Mouse (Mus musculus) intestine, embryonic 14.5 days (tissue): Measurements from ENCODE around the gene Ambra1. TPM values are rescaled to one million over a fixed set of nuclear protein-coding genes. Genes with fewer than 3 reads are reported as not detected.

ENCODE experiments used
- ATAC-seq: fragments of 200-750 bp; cut with Nextera tagmentation; replicated peaks from 2 replicates; pipeline ENCODE4 v1.8.0; 2017; ENCODE audit warnings: low read depth, moderate number of reproducible peaks, moderate TSS enrichment, moderate library complexity; ENCODE audit not compliant: low FRiP score, low TSS enrichment
- DNase-seq: peaks from one replicate; pipeline ENCODE4 v3.0.0-alpha.2; 2018; ENCODE audit warnings: low spot score
- H3K27ac ChIP-seq: fragments of 300-500 bp; sonication (generic); 2 replicates; pipeline ENCODE4 v1.5.1; 2014; ENCODE audit warnings: low read depth, mild to moderate bottlenecking, control low read depth
- H3K27me3 ChIP-seq: fragments of 300-500 bp; sonication (generic); replicated peaks from 2 replicates; pipeline ENCODE4 v1.6.1; 2014; ENCODE audit warnings: low read length, control low read depth; ENCODE audit not compliant: control insufficient read depth, insufficient read depth
- H3K36me3 ChIP-seq: fragments of 300-500 bp; sonication (generic); 2 replicates; pipeline ENCODE4 v1.6.1; 2014; ENCODE audit warnings: low read length, control low read depth; ENCODE audit not compliant: control insufficient read depth, insufficient read depth
- H3K4me1 ChIP-seq: fragments of 300-500 bp; sonication (generic); replicated peaks from 2 replicates; pipeline ENCODE4 v1.6.1; 2014; ENCODE audit warnings: low read length, control low read depth, mixed read lengths; ENCODE audit not compliant: control insufficient read depth, insufficient read depth
- H3K4me2 ChIP-seq: fragments of 300-500 bp; sonication (generic); 2 replicates; pipeline ENCODE4 v1.6.1; 2014; ENCODE audit warnings: low read length
- H3K4me3 ChIP-seq: fragments of 300-500 bp; sonication (generic); 2 replicates; pipeline ENCODE4 v1.5.1; 2014; ENCODE audit warnings: low read depth, low read length, control low read depth, mixed read lengths
- H3K9ac ChIP-seq: fragments of 300-500 bp; sonication (generic); 2 replicates; pipeline ENCODE4 v1.6.1; 2014; ENCODE audit warnings: mild to moderate bottlenecking, low read length
- H3K9me3 ChIP-seq: fragments of 300-500 bp; sonication (generic); 2 replicates; pipeline ENCODE4 v1.6.1; 2016; ENCODE audit warnings: low read length, control low read depth; ENCODE audit not compliant: control insufficient read depth
- WGBS: fragments of 180-500 bp; shearing (Covaris S2); extraction: QIAGEN DNeasy Blood & Tissue Kit; methylation state at CpG from one replicate; pipeline ENCODE4 v1.1.7; 2014; 5-methylcytosine and 5-hydroxymethylcytosine counted together
- polyA plus RNA-seq: library from polyadenylated mRNA; unstranded; fragments of >200 nt; fragmentation: Nextera tagmentation; extraction: Ambion mirVana; gene quantifications from 2 replicates; pipeline ENCODE4 v1.2.1, GENCODE M21; 2014

Ambra1 gene
- 15.7 and 15.9 TPM in 2 replicates for polyA plus RNA-seq

DNA sequence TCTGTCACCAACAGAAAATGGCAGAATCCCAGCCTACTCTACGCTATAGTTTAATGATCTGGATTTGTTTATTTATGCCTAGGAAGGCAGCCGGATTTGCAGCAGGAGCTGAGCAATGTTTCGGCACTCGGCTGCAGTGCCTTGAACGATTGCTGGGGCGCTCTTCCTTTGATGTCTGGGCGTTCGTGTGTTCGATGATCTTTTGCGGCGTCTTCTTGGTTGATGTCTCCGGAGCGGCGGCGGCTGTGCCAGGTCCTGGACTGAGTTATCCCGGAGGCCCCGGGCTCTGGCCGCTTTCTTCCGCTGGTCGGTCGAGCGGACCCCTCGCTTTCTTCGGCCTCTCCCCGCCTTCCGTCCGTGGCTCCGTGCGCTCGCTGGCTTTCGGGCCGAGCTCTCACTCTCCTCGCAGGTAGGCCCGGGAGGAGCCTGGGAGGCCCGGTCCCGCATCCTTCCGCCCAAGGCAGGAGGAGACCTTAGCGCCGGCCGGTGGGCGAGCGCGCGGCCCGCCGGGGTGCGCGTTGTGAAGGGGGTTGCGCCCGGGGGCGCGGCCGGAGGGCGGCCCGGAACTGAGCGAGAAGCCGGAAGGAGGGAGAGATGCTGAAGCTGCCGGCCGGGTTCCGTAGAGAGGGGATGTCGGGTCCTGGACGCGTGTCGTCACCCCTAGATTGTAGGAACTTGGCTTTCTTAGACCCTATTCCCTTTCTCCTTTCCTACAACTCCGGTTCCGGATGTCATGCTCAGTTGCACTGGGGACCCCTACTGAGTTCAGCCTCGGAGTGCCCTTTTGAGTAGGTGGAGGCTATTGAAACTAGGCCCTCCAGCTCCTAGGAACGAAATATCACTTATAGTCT is at the start of gene Ambra1:
TSS of gene Ambra1 (plus strand) at position 164 of the 851 bp plus-strand sequence.
- no peaks in the 10 kb centered on the region for H3K9me3 ChIP-seq
- WGBS: under 1% methylated on average over 68 of the region's 68 CpGs
- DNase-seq (peak; percentile 90), ATAC-seq (peak; percentile 91)
- H3K4me1 ChIP-seq: peaks cover 2% of the 10 kb centered on the region; the same call in 1 of the 2 replicates
- no peaks in the 10 kb centered on the region for H3K27me3 ChIP-seq
- H3K4me3 ChIP-seq: peak within 1 kb of the TSS; percentile 86
- peak within 1 kb of the TSS; percentile 78 for H3K4me2 ChIP-seq
- H3K27ac ChIP-seq: peak within 1 kb of the TSS; percentile 93
- H3K36me3 ChIP-seq: no peaks in the 10 kb centered on the region
- H3K9ac ChIP-seq: peak within 1 kb of the TSS; percentile 91

DNA sequence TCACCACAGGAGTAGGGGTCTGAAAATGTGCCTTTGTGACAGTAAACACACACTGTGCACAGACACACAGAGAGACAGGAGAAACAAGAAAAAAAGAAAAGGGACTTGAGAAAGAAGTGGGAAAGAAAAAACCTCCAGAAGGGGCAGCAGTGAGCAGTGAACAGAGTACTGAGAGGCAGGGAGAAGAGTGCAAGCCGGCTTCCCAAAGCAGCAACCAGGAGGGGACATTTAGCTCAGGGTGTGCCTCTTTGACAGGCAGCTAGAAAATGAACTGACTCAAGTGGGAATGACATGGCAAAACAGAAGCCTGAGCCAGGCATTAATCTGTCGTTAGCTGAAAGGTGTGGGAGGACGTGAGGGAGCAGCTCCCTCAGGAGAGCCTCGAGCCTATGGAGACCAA is 47.1 kb upstream of the Ambra1 start:
- H3K4me2 ChIP-seq: no peak overlapping the region

DNA sequence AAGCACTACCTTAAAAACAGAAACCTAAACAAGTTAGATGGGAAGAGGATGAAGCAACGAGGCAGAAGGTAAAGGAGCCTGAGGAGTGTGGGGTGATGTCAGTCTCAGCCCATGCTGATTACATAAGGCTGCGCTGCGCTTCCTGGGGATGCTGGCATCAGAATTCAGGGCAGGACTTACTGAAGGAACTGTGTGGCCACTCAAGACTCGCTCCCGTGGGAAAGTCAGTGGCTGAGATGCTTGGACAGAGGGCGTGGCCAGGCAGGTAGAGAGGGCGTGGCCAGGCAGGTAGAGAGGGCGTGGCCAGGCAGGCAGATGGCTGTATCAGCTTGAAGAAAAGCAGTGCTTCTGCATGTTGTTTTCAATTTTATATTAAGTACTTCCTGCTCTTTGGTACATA is 46.0 kb upstream of the Ambra1 start:
- Histone ChIP-seq H3K36me3 (peaks cover 68% of the 10 kb centered on the region), H3K9me3 (no peaks in the 10 kb centered on the region), H3K4me2 (no peak overlapping the region), H3K4me3 (no peak overlapping the region), H3K27me3 (no peaks in the 10 kb centered on the region), H3K9ac (no peak overlapping the region), H3K27ac (no peak overlapping the region), H3K4me1 (no peaks in the 10 kb centered on the region)
- ATAC-seq (no peak), DNase-seq (no peak)
- WGBS: 75% methylated on average over 8 of the region's 8 CpGs

More for the DNA sequence above, 47.1 kb upstream of the Ambra1 start:
- 64% methylated on average over 4 of the region's 4 CpGs for WGBS
- Histone ChIP-seq H3K9ac (no peak overlapping the region), H3K27me3 (no peaks in the 10 kb centered on the region), H3K4me1 (no peaks in the 10 kb centered on the region), H3K4me3 (no peak overlapping the region), H3K9me3 (no peaks in the 10 kb centered on the region), H3K27ac (no peak overlapping the region), H3K36me3 (peaks cover 73% of the 10 kb centered on the region)
- DNase-seq (peak; percentile 62), ATAC-seq (no peak)

DNA sequence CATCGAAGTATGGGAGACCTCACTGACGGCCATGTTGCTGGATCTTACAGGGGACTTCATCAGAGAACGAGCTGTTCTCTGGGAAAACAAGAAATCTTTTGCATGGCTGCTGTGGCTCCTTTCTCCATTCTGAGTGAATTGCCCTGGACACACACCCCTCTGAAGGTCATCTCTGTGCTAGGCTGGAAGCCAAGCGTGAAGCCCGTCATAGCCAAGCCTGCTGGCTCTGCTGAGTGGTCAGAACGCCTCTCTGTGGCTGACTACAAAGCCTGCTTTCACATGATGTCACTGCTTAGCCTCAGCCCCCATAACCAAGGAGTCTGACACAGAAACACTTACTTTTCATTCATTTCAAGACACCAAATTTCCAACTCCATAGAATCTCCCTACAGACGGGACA is 40.5 kb upstream of the Ambra1 start:
- no peak overlapping the region for H3K4me3 ChIP-seq
- no peak for DNase-seq
- no peak overlapping the region for H3K9ac ChIP-seq
- no peak overlapping the region for H3K4me2 ChIP-seq
- no peaks in the 10 kb centered on the region for H3K27me3 ChIP-seq
- H3K4me1 ChIP-seq: no peaks in the 10 kb centered on the region
- no peak for ATAC-seq
- H3K36me3 ChIP-seq: peaks cover 47% of the 10 kb centered on the region
- H3K27ac ChIP-seq: no peak overlapping the region
- no peaks in the 10 kb centered on the region for H3K9me3 ChIP-seq
- WGBS: 82% methylated on average over 7 of the region's 7 CpGs

DNA sequence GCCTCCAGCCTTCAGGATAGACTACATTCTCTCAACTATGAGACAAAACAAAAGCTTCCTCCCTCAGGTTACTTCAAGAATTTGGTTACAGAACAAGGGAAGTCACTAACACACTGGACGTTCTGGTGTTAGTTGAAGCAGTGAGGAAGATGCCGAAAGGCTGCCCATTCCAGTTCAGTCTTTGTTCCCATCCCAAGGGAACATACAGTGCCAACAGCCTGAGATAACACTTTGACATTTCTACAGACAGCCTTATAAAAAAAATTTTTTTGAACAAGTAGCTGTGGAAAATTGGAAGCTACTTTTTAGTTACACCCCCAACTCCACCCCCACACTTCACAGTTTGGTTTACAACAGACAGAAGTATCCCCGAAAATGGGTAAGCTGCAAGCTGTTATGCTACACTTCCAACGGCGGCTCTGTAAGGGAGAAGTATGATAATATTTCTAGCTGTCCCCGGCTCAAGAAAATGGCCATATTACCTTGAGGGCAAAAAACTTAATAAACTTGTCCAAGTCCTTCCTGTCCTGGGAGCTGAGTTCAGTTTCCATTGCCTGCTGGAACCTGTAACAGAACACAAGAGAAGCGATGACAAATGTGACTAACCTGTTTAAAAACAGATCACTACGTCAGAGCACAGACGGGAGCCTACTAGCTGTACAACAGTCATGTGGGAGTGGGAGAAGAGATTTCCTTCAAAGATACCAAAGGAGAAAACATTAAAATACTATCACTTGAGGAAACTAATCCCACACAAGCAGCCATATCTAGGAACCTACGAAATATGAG is 34.3 kb upstream of the Ambra1 start:
- Histone ChIP-seq H3K4me1 (no peaks in the 10 kb centered on the region), H3K9ac (no peak overlapping the region), H3K9me3 (no peaks in the 10 kb centered on the region), H3K27ac (no peak overlapping the region), H3K36me3 (peaks cover 23% of the 10 kb centered on the region), H3K4me2 (no peak overlapping the region), H3K4me3 (no peak overlapping the region), H3K27me3 (no peaks in the 10 kb centered on the region)
- WGBS: 89% methylated on average over 10 of the region's 10 CpGs
- ATAC-seq: no peak
- DNase-seq: no peak

DNA sequence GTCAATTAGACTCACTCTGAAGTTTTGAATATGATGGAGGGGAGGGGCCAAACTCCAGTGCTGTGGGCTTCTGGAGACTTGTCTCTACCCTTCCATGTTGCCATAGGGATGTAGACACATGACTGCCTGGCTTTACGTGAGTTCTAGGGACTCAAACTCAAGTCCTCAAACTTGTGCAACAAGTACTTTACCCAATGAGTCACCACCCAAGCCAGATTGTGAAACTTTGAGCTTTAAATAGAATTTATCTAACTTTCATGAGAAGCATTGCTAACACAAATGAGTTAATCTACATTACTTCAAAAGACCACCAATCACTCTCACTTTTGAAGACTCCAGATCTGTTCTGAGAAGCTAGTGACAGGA is 33.7 kb upstream of the Ambra1 start:
- Histone ChIP-seq H3K9me3 (no peaks in the 10 kb centered on the region), H3K9ac (no peak overlapping the region), H3K27ac (no peak overlapping the region), H3K4me3 (no peak overlapping the region), H3K4me1 (no peaks in the 10 kb centered on the region), H3K27me3 (no peaks in the 10 kb centered on the region), H3K4me2 (no peak overlapping the region), H3K36me3 (peaks cover 23% of the 10 kb centered on the region)
- ATAC-seq (no peak), DNase-seq (no peak)
- whole genome bisulfite sequencing: 89% methylated on average over 1 of the region's 1 CpGs

DNA sequence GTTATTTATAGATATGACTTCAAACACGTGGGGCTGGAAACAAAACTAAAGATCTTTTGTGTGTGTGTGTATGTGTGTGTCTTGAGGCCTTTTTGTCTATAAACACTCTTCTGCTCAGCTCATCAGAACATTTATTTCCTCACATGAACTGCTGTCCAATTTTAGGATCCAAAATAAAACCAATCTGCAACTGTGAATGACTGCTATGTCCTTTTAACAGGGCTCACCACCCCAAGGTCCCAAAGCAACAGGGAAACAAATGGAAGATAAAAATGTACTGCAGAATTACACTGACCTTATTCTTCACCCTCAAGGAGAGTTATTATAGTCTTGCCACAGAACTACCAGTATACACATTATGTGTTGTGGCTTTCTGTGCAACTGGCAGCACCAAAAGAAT is 30.7 kb upstream of the Ambra1 start:
- H3K9ac ChIP-seq: no peak overlapping the region
- H3K4me1 ChIP-seq: no peaks in the 10 kb centered on the region
- no peaks in the 10 kb centered on the region for H3K9me3 ChIP-seq
- no peak for DNase-seq
- peaks cover 12% of the 10 kb centered on the region for H3K36me3 ChIP-seq
- no peak for ATAC-seq
- H3K27ac ChIP-seq: no peak overlapping the region
- no peak overlapping the region for H3K4me2 ChIP-seq
- 54% methylated on average over 1 of the region's 1 CpGs for WGBS
- no peak overlapping the region for H3K4me3 ChIP-seq
- no peaks in the 10 kb centered on the region for H3K27me3 ChIP-seq

DNA sequence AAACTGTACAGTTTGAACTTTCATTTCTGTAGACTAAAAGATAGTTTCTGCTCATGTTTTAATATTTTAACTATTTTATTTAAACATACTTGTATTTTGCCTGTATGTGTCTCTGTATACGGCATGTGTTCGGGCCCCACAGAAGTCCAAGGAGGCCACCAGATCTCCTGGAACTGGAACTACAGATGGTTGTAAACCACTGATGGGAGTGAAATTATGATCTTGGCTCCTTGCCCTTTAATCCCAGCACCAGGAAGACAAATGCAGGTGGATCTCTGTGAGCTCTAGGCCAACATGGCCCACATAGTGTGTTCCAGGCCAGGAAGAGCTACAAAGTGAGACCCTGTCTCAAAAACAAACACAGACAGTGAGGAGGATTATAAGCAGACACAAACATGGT is 28.6 kb upstream of the Ambra1 start:
- Histone ChIP-seq H3K9me3 (no peaks in the 10 kb centered on the region), H3K27me3 (no peaks in the 10 kb centered on the region), H3K27ac (no peak overlapping the region), H3K9ac (no peak overlapping the region), H3K4me3 (no peak overlapping the region), H3K4me2 (no peak overlapping the region), H3K4me1 (no peaks in the 10 kb centered on the region), H3K36me3 (no peaks in the 10 kb centered on the region)
- 99% methylated on average over 2 of the region's 2 CpGs for WGBS
- ATAC-seq (no peak), DNase-seq (no peak)
